Mouse (Mus musculus) cerebellum, adult 2 months (tissue): ENCODE data around the gene Dapk2. TPM values are rescaled to one million over a fixed set of nuclear protein-coding genes. Genes with fewer than 3 reads are reported as not detected.

ENCODE experiments used
- DNase-seq, 2 experiments: peaks; one replicate each; pipeline ENCODE4 v3.0.0; 2021
- H3K27ac ChIP-seq: fragments of 200-500 bp; 2 replicates; pipeline ENCODE4 v1.5.1; 2012; ENCODE audit warnings: low read length, control low read depth, inconsistent platforms; ENCODE audit not compliant: insufficient read depth
- H3K27me3 ChIP-seq: fragments of 200-500 bp; 2 replicates; pipeline ENCODE4 v1.6.1; 2012; ENCODE audit warnings: inconsistent platforms, mild to moderate bottlenecking, low read length, moderate library complexity; ENCODE audit not compliant: control insufficient read depth, insufficient read depth
- H3K4me1 ChIP-seq: fragments of 200-500 bp; 2 replicates; pipeline ENCODE4 v1.6.1; 2011; ENCODE audit warnings: low read length; ENCODE audit not compliant: control insufficient read depth, insufficient read depth
- H3K4me3 ChIP-seq: fragments of 200-500 bp; replicated peaks from 2 replicates; pipeline ENCODE3; 2011; ENCODE audit warnings: mild to moderate bottlenecking, low read depth, low read length, control low read depth; ENCODE audit not compliant: insufficient read depth
- CTCF ChIP-seq: fragments of 200-500 bp; IDR thresholded peaks from 2 replicates; pipeline ENCODE4 v1.5.1; 2011; ENCODE audit warnings: low read depth, mild to moderate bottlenecking, control low read depth, low read length, moderate library complexity, borderline replicate concordance; ENCODE audit not compliant: insufficient read depth
- POLR2A ChIP-seq: fragments of 200-500 bp; IDR thresholded peaks from 2 replicates; pipeline ENCODE4 v1.6.1; 2011; ENCODE audit warnings: low read length, control low read depth, borderline replicate concordance; ENCODE audit not compliant: insufficient read depth
- WGBS: fragments of 180-500 bp; shearing (Covaris S2); methylation state at CpG from one replicate; pipeline ENCODE4 v1.1.7; 2018; 5-methylcytosine and 5-hydroxymethylcytosine counted together
- polyA plus RNA-seq: library from polyadenylated mRNA; depleted of rRNA; stranded (reverse); fragments of >200 nt; gene quantifications from 2 replicates; pipeline ENCODE4 v1.2.3, GENCODE M21; 2012

Gene Dapk2
- polyA plus RNA-seq, 1 experiment, result 3.6 TPM

DNA sequence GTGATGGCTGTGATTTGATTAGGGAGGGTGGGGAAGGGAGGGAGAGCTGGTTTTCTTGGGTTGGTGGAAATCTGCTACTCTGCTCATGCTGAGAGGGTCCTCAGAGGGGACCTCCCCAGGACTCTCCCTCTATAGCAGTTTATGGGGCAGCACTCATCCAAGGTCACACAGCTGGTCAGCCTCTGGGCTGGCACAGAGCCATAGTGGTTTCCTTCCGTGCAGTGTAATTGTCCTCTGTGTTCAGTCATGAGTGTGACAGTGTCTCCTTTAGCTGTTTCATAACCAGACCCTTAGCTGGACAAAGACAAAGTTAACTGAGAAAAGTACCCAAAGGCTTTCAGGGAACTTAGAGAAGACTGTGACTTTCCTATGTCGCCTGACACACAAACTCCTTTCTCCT, 103.7 kb downstream of the Dapk2 start:
- 66% methylated on average over 2 of the region's 2 CpGs for WGBS
- DNase-seq, result no peak
- H3K27me3 ChIP-seq, result no peaks in the 10 kb centered on the region
- TF ChIP-seq POLR2A (no peak), CTCF (no peak)
- peaks cover 6% of the 10 kb centered on the region for H3K4me1 ChIP-seq
- no peak overlapping the region for H3K4me3 ChIP-seq
- H3K27ac ChIP-seq, result no peak overlapping the region

DNA sequence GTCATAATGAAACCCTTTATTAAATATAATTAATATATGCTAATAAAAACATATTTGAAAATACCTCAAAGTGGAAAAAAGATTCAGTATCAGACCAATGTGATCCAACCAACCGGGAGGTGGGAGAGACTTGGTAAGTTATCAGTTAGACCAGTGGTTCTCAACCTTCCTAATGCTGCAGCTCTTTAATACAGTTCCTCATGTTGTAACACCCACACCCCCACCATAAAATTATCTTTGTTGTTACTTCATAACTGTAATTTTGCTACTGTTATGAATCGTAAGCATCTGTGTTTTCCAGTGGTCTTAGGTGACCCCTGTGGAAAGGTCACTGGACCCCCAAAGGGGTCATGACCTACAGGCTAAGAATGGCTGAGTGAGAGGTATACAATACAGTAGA, 105.7 kb downstream of the Dapk2 start:
- TF ChIP-seq POLR2A, result no peak
- no peak for TF ChIP-seq CTCF
- no peak overlapping the region for H3K27ac ChIP-seq
- peaks cover 9% of the 10 kb centered on the region; the same call in 1 of the 2 replicates for H3K4me1 ChIP-seq
- DNase-seq, result no peak
- H3K27me3 ChIP-seq, result no peaks in the 10 kb centered on the region
- H3K4me3 ChIP-seq, result no peak overlapping the region
- 98% methylated on average over 2 of the region's 2 CpGs for WGBS

DNA sequence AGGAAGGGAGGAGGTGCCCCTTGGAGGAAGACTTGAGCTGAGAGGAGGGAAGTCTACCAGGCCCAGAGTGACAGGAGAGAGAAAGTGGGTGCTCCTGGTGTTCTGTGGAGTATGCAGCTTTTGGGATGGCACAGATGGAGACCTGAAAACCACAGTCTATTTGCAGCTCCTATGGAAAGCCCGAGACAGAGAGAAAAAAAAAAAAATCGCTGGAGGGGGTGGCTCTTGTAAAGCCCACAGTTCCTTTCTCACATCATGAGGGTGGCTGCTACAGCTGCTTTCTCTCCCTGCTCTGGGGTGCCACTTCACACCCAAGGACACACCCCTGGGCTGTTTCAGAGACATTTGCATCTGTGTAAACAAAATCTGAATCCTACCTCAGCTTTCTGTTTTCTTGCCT, 107.6 kb downstream of the Dapk2 start:
- no peak for DNase-seq
- H3K4me1 ChIP-seq, result peaks cover 9% of the 10 kb centered on the region; the same call in 1 of the 2 replicates
- no peak overlapping the region for H3K27ac ChIP-seq
- TF ChIP-seq CTCF, result no peak
- TF ChIP-seq POLR2A, result no peak
- no peak overlapping the region for H3K4me3 ChIP-seq
- 83% methylated on average over 2 of the region's 2 CpGs for WGBS
- no peaks in the 10 kb centered on the region for H3K27me3 ChIP-seq

DNA sequence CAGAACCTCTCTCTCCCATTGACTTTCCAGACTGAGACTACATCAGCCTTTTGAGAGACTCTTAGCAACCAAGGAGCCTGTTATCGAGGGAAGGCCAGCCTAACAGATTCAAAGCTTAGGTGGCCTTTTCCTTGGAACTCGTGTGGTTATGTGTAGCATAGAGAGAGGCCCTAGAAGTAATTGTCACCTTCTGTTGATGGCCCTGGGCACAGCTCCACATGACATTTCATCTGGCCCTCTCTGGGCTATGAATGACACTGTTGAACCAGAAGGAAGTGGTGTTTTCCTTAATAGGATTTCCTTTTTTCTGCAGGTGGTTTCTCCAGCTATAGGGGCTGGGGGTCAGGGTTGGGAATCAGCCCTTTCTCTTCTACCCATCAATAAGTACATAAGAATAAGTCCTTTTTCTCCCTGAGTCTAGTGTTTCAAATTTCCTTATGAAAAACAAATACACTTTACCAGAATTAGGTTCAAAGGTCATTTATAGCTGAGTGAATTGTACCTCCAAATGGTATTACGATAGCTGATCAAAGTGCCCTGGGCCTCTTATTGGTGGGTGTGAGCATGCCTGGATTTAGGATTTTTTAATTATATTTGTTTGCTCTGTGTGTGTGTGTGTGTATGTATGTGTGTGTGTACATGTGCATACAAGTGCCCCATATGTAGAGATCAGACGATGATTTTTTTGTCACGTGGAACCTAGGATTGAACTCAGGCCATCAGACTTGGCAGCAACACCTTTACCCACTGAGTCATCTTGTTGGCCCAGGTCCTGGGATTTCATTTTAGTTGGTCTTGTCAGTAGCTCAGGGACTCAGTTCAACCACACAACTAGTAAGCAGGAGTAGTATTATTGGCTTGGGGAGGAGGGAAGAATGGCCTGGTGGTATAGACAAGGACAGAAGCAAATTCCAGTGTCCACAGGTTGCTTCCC, 108.5 kb downstream of the Dapk2 start:
- WGBS, result 44% methylated on average over 5 of the region's 5 CpGs
- no peak overlapping the region for H3K27ac ChIP-seq
- TF ChIP-seq POLR2A (no peak), CTCF (no peak)
- H3K27me3 ChIP-seq, result no peaks in the 10 kb centered on the region
- H3K4me1 ChIP-seq, result peaks cover 9% of the 10 kb centered on the region; the same call in 1 of the 2 replicates
- DNase-seq, result peak; percentile 50 to 79
- H3K4me3 ChIP-seq, result no peak overlapping the region

DNA sequence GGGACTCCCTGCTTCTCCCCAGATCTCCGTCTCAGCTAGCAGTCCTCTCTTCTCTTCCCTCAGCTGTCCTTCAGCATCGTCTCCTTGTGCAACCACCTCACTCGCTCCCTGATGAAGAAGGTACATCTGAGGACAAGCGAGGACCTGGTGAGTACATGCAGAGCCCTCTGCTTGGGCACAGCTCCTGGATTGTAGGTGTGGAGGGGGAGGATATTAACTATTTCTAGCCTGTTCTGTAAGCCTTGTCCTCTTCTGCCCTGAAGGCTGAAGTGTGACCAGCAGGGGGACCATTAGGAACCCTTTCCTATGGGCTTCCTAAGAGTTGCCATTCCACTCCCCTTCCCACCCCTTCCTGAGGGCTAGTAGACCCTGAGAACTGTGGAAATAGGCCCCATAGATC, 110.8 kb downstream of the Dapk2 start:
- H3K4me3 ChIP-seq, result no peak overlapping the region
- WGBS, result 88% methylated on average over 4 of the region's 4 CpGs
- peaks cover 9% of the 10 kb centered on the region; the same call in 1 of the 2 replicates for H3K4me1 ChIP-seq
- TF ChIP-seq CTCF (no peak), POLR2A (no peak)
- DNase-seq, result no peak
- H3K27me3 ChIP-seq, result no peaks in the 10 kb centered on the region
- no peak overlapping the region for H3K27ac ChIP-seq

DNA sequence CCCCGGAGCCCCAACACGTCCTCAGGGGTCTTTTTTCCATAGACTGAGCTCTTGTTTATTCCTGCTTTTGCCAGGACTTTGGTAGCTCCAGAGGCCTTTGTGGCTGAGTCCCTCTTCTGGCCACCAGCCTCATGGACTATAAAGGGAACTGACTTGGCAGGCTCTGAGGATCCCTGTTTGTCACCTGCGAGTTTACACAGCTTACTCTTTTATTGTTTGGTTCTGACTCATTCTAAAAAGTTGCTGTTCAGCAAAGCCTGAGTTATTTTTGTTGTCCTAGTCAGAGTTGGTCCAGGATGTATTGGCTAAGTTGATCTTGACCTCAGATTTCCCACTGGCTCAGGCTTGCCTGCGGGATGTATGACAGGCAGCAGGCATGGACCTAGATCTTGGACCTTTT, 112.0 kb downstream of the Dapk2 start:
- no peaks in the 10 kb centered on the region for H3K27me3 ChIP-seq
- H3K27ac ChIP-seq, result no peak overlapping the region
- H3K4me3 ChIP-seq, result no peak overlapping the region
- peak in 1 of 2 experiments; percentile 62 for DNase-seq
- peaks cover 17% of the 10 kb centered on the region for H3K4me1 ChIP-seq
- TF ChIP-seq CTCF (no peak), POLR2A (no peak)
- 61% methylated on average over 4 of the region's 4 CpGs for WGBS

DNA sequence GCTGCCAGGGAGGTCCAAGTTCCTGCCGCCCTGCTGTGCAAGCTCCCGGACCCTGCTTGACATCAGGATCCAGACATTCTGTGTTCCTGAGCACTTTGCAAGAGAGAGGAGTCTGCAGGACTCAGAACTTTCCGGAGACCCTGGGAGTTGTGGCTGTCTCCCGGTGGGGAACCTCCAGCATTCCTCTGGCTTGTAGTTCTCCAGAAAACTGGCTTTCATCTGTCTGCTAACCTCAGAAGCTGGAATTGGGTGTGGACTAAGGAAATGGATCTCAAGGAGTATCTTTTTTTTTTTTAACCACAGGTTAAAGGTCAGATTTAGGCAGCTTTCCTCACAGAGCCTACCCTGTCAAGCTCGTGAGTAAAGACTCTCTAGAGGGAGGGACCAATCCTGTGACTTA, 113.7 kb downstream of the Dapk2 start:
- TF ChIP-seq CTCF, result no peak
- no peak for TF ChIP-seq POLR2A
- Histone ChIP-seq H3K27ac (no peak overlapping the region), H3K4me3 (no peak overlapping the region), H3K4me1 (peaks cover 26% of the 10 kb centered on the region), H3K27me3 (no peaks in the 10 kb centered on the region)
- WGBS, result 60% methylated on average over 5 of the region's 5 CpGs
- no peak for DNase-seq

DNA sequence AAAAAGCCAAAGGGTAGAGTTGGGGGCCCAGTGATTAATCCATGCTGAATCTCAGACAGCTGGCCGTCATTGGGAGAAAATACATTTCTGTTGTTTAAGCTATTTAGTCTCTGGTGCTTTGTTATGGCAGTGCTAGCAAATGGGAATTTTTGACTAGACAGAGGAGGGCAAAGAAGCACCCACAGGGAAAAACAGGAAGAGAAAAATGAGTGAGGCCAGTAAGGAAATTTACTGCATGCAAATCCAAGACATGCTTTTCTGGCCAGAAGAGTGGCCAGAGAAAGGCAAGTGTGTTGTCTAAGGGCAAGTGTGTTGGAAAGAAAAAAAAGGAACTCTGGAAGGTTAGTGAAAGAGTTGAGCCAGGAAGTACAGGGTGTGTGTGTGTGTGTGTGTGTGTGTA, 115.6 kb downstream of the Dapk2 start:
- Histone ChIP-seq H3K4me3 (no peak overlapping the region), H3K27me3 (no peaks in the 10 kb centered on the region), H3K27ac (no peak overlapping the region), H3K4me1 (peaks cover 21% of the 10 kb centered on the region)
- DNase-seq, result no peak
- TF ChIP-seq POLR2A (no peak), CTCF (no peak)
- 98% methylated on average over 1 of the region's 1 CpGs for whole genome bisulfite sequencing
